Mouse (Mus musculus) lung, adult 2 months (tissue): ENCODE measurements around the gene Rgcc. TPM values are rescaled to one million over a fixed set of nuclear protein-coding genes. Genes with fewer than 3 reads are reported as not detected.

ENCODE experiments used
- DNase-seq: peaks from one replicate; pipeline ENCODE4 v3.0.0; 2022
- H3K4me1 ChIP-seq: fragments of 200-500 bp; 2 replicates; pipeline ENCODE4 v1.6.1; 2011; ENCODE audit warnings: low read length; ENCODE audit not compliant: control insufficient read depth, insufficient read depth
- H3K4me3 ChIP-seq: fragments of 200-500 bp; replicated peaks from 2 replicates; pipeline ENCODE3; 2011; ENCODE audit warnings: low read depth, mild to moderate bottlenecking, control low read depth, low read length; ENCODE audit errors: extremely low read depth
- CTCF ChIP-seq: fragments of 200-500 bp; IDR thresholded peaks from 2 replicates; pipeline ENCODE4 v1.5.1; 2011; ENCODE audit warnings: mild to moderate bottlenecking, low read length, control low read depth; ENCODE audit not compliant: insufficient read depth
- POLR2A ChIP-seq: fragments of 200-500 bp; IDR thresholded peaks from 2 replicates; pipeline ENCODE4 v1.6.1; 2011; ENCODE audit warnings: low read depth, mild to moderate bottlenecking, control low read depth, low read length, borderline replicate concordance; ENCODE audit errors: extremely low read depth
- WGBS: fragments of 180-500 bp; shearing (Covaris S2); methylation state at CpG from one replicate; pipeline ENCODE4 v1.1.7; 2018; 5-methylcytosine and 5-hydroxymethylcytosine counted together
- polyA plus RNA-seq: library from polyadenylated mRNA; depleted of rRNA; stranded (reverse); fragments of >200 nt; gene quantifications from 2 replicates; pipeline ENCODE4 v1.2.3, GENCODE M21; 2012

The Rgcc gene
- polyA plus RNA-seq, 1 experiment, result 279 TPM

DNA sequence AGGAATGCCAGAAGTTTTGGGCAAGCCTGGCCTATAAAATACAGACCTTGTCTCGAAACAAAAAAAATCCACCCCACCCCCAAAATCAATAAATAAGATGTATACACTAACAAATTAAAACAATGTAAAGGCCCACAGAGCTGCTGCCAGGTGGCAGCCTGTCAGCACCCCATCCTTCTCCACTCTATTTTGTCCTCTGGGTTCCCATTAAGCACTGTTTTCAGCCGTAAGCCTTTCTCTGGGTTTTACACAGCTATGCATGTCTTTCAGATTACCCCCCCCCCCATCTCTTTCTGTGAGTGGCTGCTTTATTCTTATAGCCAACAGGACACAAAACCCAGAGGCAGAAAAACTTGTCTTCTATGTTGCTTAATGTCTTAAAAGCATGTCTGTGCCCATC lies 16.2 kb upstream of the Rgcc start:
- no peak overlapping the region for H3K4me3 ChIP-seq
- H3K4me1 ChIP-seq, result no peaks in the 10 kb centered on the region; the same call in 1 of the 2 replicates
- no peak for DNase-seq
- 88% methylated on average over 2 of the region's 2 CpGs for WGBS
- TF ChIP-seq CTCF (no peak), POLR2A (no peak)

DNA sequence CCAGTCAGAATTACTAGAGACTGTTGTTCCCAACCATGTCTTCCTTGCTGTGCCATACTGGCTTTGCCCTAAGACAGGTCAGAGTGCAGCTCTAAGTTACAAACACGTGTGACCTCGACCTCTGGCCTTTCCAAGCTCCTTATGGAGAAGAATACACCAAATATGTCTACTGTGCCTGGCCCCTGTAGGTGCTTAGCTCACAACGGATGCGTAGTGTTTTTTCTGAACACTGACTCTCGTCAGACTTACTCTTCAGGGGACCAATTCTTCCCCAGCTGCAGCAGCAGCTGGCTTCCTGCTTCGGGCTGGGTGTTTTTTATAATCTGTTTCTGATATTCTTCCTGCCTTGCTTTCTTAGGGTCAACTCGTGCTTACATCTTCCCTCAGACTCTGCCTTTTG lies 14.4 kb upstream of the Rgcc start:
- H3K4me1 ChIP-seq, result no peaks in the 10 kb centered on the region; the same call in 1 of the 2 replicates

DNA sequence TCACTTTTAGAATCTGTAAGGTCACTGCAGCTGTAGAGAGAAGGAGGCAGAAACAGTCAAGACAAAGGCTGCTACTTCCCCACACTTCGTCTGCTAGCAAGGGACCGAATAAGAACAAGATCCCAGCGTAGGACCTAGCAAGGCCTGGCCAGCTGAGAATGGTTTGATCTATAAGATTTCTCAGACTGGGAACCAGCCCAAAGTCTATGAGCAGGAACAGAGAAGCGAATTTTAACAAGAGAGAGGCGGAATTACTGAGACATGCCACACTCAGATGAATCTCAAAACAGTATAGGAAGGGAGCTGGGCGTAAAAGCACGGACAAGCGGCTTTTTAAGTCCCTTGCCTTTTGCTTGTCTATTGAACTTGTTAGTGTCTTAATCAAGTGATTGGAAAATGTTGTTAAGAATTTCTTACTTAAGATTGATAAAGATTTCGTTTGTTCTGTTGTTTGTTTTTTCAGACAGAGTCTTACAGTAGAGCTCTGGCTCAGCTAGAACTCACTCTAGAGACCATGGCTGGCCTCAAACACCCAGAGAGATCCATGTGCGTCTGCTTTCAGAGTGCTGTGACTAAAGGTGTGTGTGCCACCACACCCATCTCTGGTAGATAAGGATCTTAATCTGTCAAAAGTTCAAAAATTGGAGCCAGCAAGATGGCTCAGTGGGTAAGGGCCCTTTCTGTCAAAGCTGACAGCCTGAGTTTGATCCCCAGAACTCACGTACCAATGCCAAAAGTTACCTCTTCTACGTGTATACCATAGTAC lies 13.0 kb upstream of the Rgcc start:
- H3K4me1 ChIP-seq, result no peaks in the 10 kb centered on the region; the same call in 1 of the 2 replicates
- 88% methylated on average over 12 of the region's 12 CpGs for WGBS
- no peak for DNase-seq
- no peak overlapping the region for H3K4me3 ChIP-seq
- TF ChIP-seq CTCF (no peak), POLR2A (no peak)

More for the DNA sequence above, 14.4 kb upstream of the Rgcc start:
- 41% methylated on average over 7 of the region's 7 CpGs for WGBS
- TF ChIP-seq CTCF (no peak), POLR2A (no peak)
- no peak for DNase-seq
- H3K4me3 ChIP-seq, result no peak overlapping the region

DNA sequence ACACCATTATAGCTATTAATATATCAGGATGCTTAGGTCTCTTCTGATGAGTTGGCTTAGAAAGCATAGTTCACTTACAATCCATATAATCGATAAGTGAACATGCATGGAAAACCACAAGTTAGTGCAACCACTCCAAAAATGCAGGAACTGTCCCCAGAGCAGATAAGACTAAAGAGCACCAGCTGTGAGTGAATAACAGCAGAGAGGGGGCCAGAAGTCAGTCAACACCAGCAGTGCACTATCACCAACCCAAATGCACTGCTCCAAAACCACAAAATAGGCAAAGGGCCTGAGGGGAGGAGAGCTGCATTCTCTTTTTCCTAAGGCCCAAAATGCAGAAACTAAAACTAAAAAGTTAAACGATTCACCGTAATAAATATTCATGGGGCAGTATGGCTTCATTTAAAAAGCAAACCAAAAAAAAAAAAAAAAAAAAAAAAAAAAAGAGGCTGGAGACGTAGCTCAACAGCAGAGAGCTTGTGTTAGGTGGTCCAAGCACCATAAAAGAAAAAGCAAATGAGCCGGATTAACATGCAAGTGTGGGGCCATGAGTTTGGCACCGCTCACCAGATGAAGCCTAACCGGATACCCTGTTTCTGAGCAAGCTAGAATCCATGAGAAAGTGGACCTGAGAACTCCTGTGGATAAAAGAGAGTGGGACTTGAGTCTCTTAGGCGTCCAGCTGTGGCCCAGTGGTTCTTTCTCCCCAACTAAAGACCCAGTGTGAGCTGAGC lies 12.2 kb upstream of the Rgcc start:
- DNase-seq, result no peak
- no peak overlapping the region for H3K4me3 ChIP-seq
- WGBS, result 66% methylated on average over 8 of the region's 8 CpGs
- no peak for TF ChIP-seq CTCF
- TF ChIP-seq POLR2A, result no peak
- H3K4me1 ChIP-seq, result no peaks in the 10 kb centered on the region; the same call in 1 of the 2 replicates

DNA sequence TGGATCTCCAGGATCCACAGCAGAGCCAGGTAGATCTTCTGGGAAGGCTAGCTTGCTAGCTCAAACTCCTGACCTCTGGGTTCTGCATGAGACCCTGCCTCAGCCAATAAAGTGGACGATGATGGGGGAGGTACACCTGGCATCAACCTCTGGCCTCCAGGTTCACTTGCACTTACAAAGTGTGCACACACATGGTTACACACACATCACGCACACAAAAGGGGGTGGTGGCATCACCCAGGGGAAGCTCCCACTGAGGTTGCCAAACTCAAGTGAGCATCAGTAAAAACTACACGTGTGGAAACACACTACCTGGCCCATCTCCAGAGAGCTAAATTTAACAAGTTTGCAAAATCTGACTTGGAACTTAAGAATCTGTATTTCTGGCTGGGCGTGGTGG lies 11.3 kb upstream of the Rgcc start:
- H3K4me3 ChIP-seq, result no peak overlapping the region
- TF ChIP-seq POLR2A, result no peak
- no peak for TF ChIP-seq CTCF
- no peak for DNase-seq
- no peaks in the 10 kb centered on the region; the same call in 1 of the 2 replicates for H3K4me1 ChIP-seq
- 60% methylated on average over 4 of the region's 4 CpGs for WGBS

DNA sequence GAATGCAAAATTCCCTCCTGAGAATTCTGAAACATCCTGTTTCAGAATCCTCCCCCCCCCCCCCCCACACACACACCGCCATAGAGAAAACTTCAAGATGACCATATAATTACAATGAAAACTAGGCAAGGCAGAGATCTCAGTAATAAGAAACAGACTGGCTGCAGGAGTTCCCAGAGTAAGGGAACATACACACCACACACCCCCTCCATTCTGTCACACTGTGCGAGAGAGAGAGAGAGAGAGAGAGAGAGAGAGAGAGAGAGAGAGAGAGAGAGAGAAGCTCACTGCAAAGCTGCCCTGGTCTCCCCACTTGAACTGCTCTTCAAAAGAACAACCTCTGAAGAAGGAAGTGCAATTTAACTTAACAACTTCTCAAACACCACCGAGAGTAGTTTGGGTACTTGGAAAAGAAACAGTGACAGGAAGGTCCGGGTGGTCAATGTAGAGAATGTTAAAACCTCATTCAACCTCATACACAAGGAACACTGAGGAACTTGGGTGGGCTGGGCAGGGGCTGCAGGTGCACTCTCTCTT lies 10.5 kb upstream of the Rgcc start:
- H3K4me1 ChIP-seq, result no peaks in the 10 kb centered on the region; the same call in 1 of the 2 replicates
- no peak overlapping the region for H3K4me3 ChIP-seq
- TF ChIP-seq POLR2A (no peak), CTCF (no peak)
- DNase-seq, result no peak
- WGBS, result 47% methylated on average over 4 of the region's 4 CpGs

DNA sequence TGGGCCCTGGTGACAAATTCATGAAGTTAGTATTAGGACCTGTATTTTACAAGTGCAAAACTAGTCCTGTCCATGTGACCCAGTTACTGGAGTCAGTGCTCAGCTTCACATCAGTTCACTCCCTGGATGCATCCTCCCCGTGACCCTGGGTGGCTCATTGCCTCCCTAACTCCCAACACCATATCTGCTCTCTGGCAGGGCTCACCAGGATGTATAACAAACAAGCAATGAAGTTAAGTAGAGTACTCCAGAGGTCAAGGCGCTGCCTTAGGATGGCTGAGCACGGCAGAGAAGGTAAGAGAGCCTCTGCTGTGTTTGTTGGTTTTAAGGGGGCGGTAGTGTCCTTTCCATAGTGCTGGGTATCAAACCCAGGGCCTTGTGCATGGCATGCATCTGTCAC lies 7.7 kb upstream of the Rgcc start:
- H3K4me3 ChIP-seq, result no peak overlapping the region
- H3K4me1 ChIP-seq, result no peaks in the 10 kb centered on the region
- no peak for DNase-seq
- no peak for TF ChIP-seq POLR2A
- TF ChIP-seq CTCF, result no peak
- WGBS, result 57% methylated on average over 4 of the region's 4 CpGs

DNA sequence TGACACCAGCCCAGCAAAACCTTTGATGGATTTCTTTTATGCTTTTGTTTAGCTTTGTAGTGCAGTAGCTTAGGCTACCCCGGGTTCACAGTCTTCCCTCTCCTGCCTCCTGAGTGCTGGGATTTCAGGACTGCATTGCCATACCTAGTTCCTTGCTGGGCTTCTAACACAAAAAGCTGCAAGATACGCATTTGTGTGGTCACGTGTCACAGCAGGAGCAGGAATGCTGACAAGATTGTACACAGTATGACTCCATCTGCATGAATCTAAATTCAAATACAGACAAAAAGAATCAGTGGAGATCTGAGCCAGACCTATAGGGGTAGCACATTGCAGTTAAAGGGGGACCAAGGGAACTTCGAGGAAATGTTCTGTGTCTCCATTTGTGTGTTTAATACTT lies 6.9 kb upstream of the Rgcc start:
- H3K4me3 ChIP-seq, result no peak overlapping the region
- TF ChIP-seq POLR2A (no peak), CTCF (no peak)
- no peaks in the 10 kb centered on the region for H3K4me1 ChIP-seq
- 63% methylated on average over 4 of the region's 4 CpGs for WGBS
- no peak for DNase-seq

DNA sequence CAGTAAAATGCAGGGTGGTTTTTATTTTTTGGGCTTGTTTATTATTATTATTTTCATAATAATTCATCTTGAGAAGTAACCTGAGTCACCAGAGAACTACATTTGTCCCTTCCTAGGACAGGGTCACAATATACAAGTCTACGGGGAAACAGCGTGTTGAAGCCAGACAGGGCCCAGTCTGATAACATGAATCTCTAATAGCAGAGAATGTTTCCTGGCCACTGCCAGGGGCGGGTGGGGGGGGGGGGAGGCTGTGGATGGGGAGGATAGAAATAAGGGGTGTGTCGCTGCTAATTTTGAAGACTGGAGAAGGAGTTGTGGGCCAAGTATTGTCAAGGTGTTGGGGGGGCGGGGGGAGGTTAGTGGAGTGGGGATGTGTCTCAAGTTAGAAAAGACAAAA lies 6.5 kb upstream of the Rgcc start:
- no peaks in the 10 kb centered on the region for H3K4me1 ChIP-seq
- H3K4me3 ChIP-seq, result no peak overlapping the region
- WGBS, result 81% methylated on average over 5 of the region's 5 CpGs

DNA sequence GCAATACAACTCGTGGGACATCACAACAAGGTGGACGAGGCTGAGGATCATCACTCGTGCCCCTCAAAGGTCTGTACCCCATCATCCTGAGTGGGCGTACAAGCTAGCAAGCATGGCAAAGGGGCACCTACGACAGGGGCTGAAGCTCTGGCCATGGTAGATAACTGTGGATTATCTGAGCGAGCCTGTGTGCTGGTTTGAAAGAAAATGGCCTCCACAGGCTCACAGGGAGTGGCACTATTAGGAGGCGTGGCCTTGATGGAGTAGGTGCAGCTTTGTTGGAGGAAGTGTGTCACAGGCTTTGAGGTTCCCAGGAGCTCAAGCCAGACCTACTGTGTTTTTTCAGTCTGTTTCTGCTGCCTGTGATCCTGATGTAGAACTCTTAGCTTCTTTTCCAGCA lies 5.7 kb upstream of the Rgcc start:
- DNase-seq, result no peak
- no peak overlapping the region for H3K4me3 ChIP-seq
- no peak for TF ChIP-seq POLR2A
- TF ChIP-seq CTCF, result no peak
- WGBS, result 92% methylated on average over 7 of the region's 7 CpGs
- no peaks in the 10 kb centered on the region for H3K4me1 ChIP-seq

More for the DNA sequence above, 6.5 kb upstream of the Rgcc start:
- DNase-seq, result no peak
- TF ChIP-seq POLR2A (no peak), CTCF (no peak)
